Mouse (Mus musculus) CD8-positive naive resting alpha-beta T cell, adult 57 days (primary cell): Measurements from ENCODE around the gene Olfr996. TPM values are rescaled to one million over a fixed set of nuclear protein-coding genes. Genes with fewer than 3 reads are reported as not detected.

Experiments used
- total RNA-seq: library from RNA; stranded (reverse); gene quantifications from one replicate; pipeline ENCODE4 v1.2.4, GENCODE M21; 2023

Gene Olfr996
- not detected for total RNA-seq

DNA sequence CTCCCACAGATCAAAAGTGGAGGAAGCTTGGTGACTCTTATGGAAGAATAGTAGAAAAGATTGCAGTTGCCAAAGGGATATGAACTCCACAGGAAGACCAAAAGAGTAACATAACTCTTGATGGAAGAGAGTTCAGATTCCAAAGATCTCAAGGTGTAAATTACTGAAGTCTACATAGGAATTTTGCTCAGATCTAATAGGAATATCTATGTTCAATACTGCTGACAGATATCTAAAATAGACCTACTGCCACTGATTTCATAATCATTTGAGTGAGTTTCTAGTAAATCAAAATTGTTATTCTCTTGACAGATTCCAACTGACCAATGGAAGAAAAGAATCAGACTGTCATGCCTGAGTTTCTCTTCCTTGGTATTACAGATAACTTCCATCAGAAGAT, at the start of gene Olfr996:
Gene Olfr996, plus strand, starts transcription at position 301 of the 400 bp plus-strand sequence.

DNA sequence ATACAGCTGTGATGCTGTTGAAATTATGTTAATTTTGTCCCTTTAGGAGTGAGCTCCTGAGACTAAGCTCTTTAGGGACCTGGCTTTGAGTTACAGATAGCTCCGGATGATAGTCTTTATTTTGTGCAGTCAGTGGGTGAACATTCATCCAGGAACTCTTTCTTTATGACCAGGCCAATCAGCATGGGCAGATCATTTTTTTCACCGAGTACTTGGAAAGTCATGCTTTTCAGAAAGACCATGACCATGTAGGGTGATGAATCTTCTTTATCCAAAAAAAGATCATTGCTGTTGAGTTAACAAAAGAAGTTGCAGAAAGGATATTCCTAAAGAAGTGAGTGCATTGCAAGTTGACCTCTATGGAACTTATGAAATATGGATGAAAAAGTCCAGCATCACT, 9.6 kb downstream of the Olfr996 start, which contains the start of gene Olfr998:
Gene Olfr998, plus strand, starts transcription at position 301 of the 400 bp plus-strand sequence.

GRCm38 (mm10) chr2:85611803-85612202, 32.8 kb downstream of the Olfr996 start, which contains the start of gene Olfr1000:
TSS of gene Olfr1000 (minus strand) at chr2:85611903.

Other genes with a start within 250 kb of the Olfr996 start
- not detected for gene Olfr987, start 239.9 kb upstream of the Olfr996 start, total RNA-seq
- gene Olfr988, start 216.0 kb upstream of the Olfr996 start, total RNA-seq, result not detected
- gene Olfr992, start 169.7 kb upstream of the Olfr996 start, total RNA-seq, result not detected
- gene Olfr993, start 164.3 kb upstream of the Olfr996 start, total RNA-seq, result not detected
- gene Olfr994, start 142.8 kb upstream of the Olfr996 start, total RNA-seq, result not detected
- gene Olfr995, start 135.6 kb upstream of the Olfr996 start, total RNA-seq, result not detected
- gene 4833423E24Rik, start 60.2 kb upstream of the Olfr996 start, total RNA-seq, result not detected
- not detected for gene Olfr998, start 9.7 kb downstream of the Olfr996 start, total RNA-seq
- gene Olfr1000, start 32.7 kb downstream of the Olfr996 start, total RNA-seq, result not detected
- gene Olfr1002, start 71.5 kb downstream of the Olfr996 start, total RNA-seq, result not detected
- gene Olfr154, start 85.2 kb downstream of the Olfr996 start, total RNA-seq, result not detected
- gene Olfr1006, start 99.6 kb downstream of the Olfr996 start, total RNA-seq, result not detected
- gene Olfr1008, start 110.2 kb downstream of the Olfr996 start, total RNA-seq, result not detected
- gene Olfr1009, start 136.2 kb downstream of the Olfr996 start, total RNA-seq, result not detected
- not detected for gene Olfr1012, start 183.6 kb downstream of the Olfr996 start, total RNA-seq
- gene Olfr1013, start 187.9 kb downstream of the Olfr996 start, total RNA-seq, result not detected
- gene Olfr1014, start 193.5 kb downstream of the Olfr996 start, total RNA-seq, result not detected
- gene Olfr1015, start 202.8 kb downstream of the Olfr996 start, total RNA-seq, result not detected
- gene Olfr1016, start 223.3 kb downstream of the Olfr996 start, total RNA-seq, result not detected
- not detected for gene Olfr1018, start 239.3 kb downstream of the Olfr996 start, total RNA-seq